Mouse (Mus musculus): ENCODE measurements around the gene Rer1.

Rer1 gene

GRCm38 (mm10) chr4:155074418-155074817, 11.8 kb downstream of the Rer1 start:
- no peak for DNase-seq (ENCODE audit: low read depth)

GRCm38 (mm10) chr4:155070921-155071320, 15.3 kb downstream of the Rer1 start:
- no peak for DNase-seq (ENCODE audit: low read depth)

GRCm38 (mm10) chr4:155070199-155070598, 16.0 kb downstream of the Rer1 start:
- DNase-seq (ENCODE audit: low read depth): no peak

GRCm38 (mm10) chr4:155069191-155069590, 17.0 kb downstream of the Rer1 start:
- peak; percentile 44 for DNase-seq (ENCODE audit: low read depth)

- DNase-seq (ENCODE audit: low read depth): no peak
These were observed 17.7 kb downstream of the Rer1 start for GRCm38 (mm10) chr4:155068357-155068972.

- DNase-seq (ENCODE audit: low read depth): peak; percentile 98
These were observed 19.2 kb downstream of the Rer1 start, which contains the start of gene Pex10 for GRCm38 (mm10) chr4:155066834-155067522. Gene Pex10, plus strand, starts transcription at chr4:155067016.

- DNase-seq (ENCODE audit: low read depth): peak; percentile 95
These were observed 20.0 kb downstream of the Rer1 start for GRCm38 (mm10) chr4:155065970-155066833.

- no peak for DNase-seq (ENCODE audit: low read depth)
These were observed 21.7 kb downstream of the Rer1 start for GRCm38 (mm10) chr4:155064474-155064873.

GRCm38 (mm10) chr4:155063895-155064294, 22.3 kb downstream of the Rer1 start:
- DNase-seq (ENCODE audit: low read depth): no peak

- DNase-seq (ENCODE audit: low read depth): no peak
These were observed 27.9 kb downstream of the Rer1 start for GRCm38 (mm10) chr4:155058325-155058724.

- no peak for DNase-seq (ENCODE audit: low read depth)
These were observed 29.5 kb downstream of the Rer1 start, which contains the start of gene Plch2 for GRCm38 (mm10) chr4:155056724-155057123. Gene Plch2, minus strand, starts transcription at chr4:155056784.

- DNase-seq (ENCODE audit: low read depth): no peak
These were observed 36.1 kb downstream of the Rer1 start for GRCm38 (mm10) chr4:155050116-155050515.

- DNase-seq (ENCODE audit: low read depth): no peak
These were observed 39.5 kb downstream of the Rer1 start for GRCm38 (mm10) chr4:155046636-155047035.

- no peak for DNase-seq (ENCODE audit: low read depth)
These were observed 42.9 kb downstream of the Rer1 start for GRCm38 (mm10) chr4:155043289-155043625.

- no peak for DNase-seq (ENCODE audit: low read depth)
These were observed 43.4 kb downstream of the Rer1 start for GRCm38 (mm10) chr4:155042606-155043288.

GRCm38 (mm10) chr4:155040696-155041095, 45.5 kb downstream of the Rer1 start:
- no peak for DNase-seq (ENCODE audit: low read depth)

GRCm38 (mm10) chr4:155040197-155040596, 46.0 kb downstream of the Rer1 start:
- DNase-seq (ENCODE audit: low read depth): no peak

- no peak for DNase-seq (ENCODE audit: low read depth)
These were observed 51.4 kb downstream of the Rer1 start for GRCm38 (mm10) chr4:155034787-155035186.

GRCm38 (mm10) chr4:155034202-155034601, 52.0 kb downstream of the Rer1 start:
- no peak for DNase-seq (ENCODE audit: low read depth)

GRCm38 (mm10) chr4:155033115-155033514, 53.1 kb downstream of the Rer1 start:
- DNase-seq (ENCODE audit: low read depth): no peak

- DNase-seq (ENCODE audit: low read depth): no peak
These were observed 61.8 kb downstream of the Rer1 start for GRCm38 (mm10) chr4:155024170-155025010.

Measured in NIH3T3 (cell line).